Mouse (Mus musculus) lung, embryonic 14.5 days (tissue): ENCODE data around the gene Rora. TPM values are rescaled to one million over a fixed set of nuclear protein-coding genes. Genes with fewer than 3 reads are reported as not detected.

Source experiments
- ATAC-seq: fragments of 200-750 bp; cut with Nextera tagmentation; 2 replicates; pipeline ENCODE4 v1.8.0; 2017; ENCODE audit warnings: mild to moderate bottlenecking, moderate TSS enrichment, moderate library complexity; ENCODE audit not compliant: insufficient read depth
- DNase-seq: peaks from one replicate; pipeline ENCODE4 v3.0.0-alpha.2; 2015
- H3K27ac ChIP-seq: fragments of 300-500 bp; sonication (generic); 2 replicates; pipeline ENCODE4 v1.5.1; 2014; ENCODE audit warnings: low read depth, mild to moderate bottlenecking, moderate library complexity
- H3K27me3 ChIP-seq: fragments of 300-500 bp; sonication (generic); 2 replicates; pipeline ENCODE4 v1.6.1; 2014; ENCODE audit warnings: low read length, control low read depth; ENCODE audit not compliant: insufficient read depth
- H3K36me3 ChIP-seq: fragments of 300-500 bp; sonication (generic); 2 replicates; pipeline ENCODE4 v1.6.1; 2014; ENCODE audit warnings: control low read depth; ENCODE audit not compliant: insufficient read depth
- H3K4me1 ChIP-seq: fragments of 300-500 bp; sonication (generic); 2 replicates; pipeline ENCODE4 v1.6.1; 2014; ENCODE audit warnings: antibody characterized with exemption, control low read depth; ENCODE audit not compliant: insufficient read depth
- H3K4me2 ChIP-seq: fragments of 300-500 bp; sonication (generic); 2 replicates; pipeline ENCODE4 v1.6.1; 2014; ENCODE audit warnings: mild to moderate bottlenecking
- H3K4me3 ChIP-seq: fragments of 300-500 bp; sonication (generic); 2 replicates; pipeline ENCODE4 v1.5.1; 2014; ENCODE audit warnings: low read depth, low read length
- H3K9ac ChIP-seq: fragments of 300-500 bp; sonication (generic); 2 replicates; pipeline ENCODE4 v1.6.1; 2014
- H3K9me3 ChIP-seq: fragments of 300-500 bp; sonication (generic); 2 replicates; pipeline ENCODE4 v1.6.1; 2016; ENCODE audit warnings: low read depth, low read length, control low read depth
- CTCF ChIP-seq: IDR thresholded peaks from 2 replicates; pipeline ENCODE4 v1.5.1; 2016; ENCODE audit warnings: antibody characterized with exemption, low read depth
- WGBS: fragments of 180-500 bp; shearing (Covaris S2); extraction: QIAGEN DNeasy Blood & Tissue Kit; methylation state at CpG from one replicate; pipeline ENCODE4 v1.1.7; 2014; 5-methylcytosine and 5-hydroxymethylcytosine counted together
- polyA plus RNA-seq: library from polyadenylated mRNA; unstranded; fragments of >200 nt; fragmentation: Nextera tagmentation; extraction: Ambion mirVana; gene quantifications from 2 replicates; pipeline ENCODE4 v1.2.1, GENCODE M21; 2014

The Rora gene
- polyA plus RNA-seq, 1 experiment from 2014 or later, result 5.9 TPM

DNA sequence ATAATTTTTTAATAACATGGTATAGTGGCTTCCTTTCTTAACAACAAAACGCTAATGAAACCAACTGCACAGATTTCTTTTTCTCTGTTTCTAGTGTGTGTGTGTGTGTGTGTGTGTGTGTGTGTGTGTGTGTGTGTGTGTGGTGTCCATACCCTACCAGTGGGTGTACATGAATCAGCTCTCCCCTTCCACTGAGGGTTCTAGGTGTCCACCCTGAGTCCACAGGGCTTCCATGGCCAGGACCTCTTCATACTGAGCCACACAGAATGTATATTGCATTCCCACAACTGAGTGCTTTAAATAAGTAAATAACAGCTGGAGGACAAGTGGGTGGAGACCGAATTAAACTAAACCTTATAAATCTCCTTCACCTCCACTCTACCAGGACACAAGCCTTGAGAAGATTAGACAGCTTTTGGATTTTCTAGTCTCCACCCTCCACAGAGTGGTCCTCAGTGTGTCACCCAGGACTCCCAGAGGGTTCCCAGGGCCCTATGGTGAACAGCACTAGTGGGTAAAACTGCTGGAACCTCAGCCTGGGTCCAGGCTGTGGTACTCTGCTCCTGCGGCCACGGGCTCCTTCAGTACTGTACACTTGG lies 649.9 kb downstream of the Rora start:
- Histone ChIP-seq H3K4me1 (0 out of 2 replicates have a peak, but pooled peaks cover 7% of the 10 kb centered on the region), H3K36me3 (no peaks in the 10 kb centered on the region), H3K9ac (no peak overlapping the region), H3K27ac (no peak overlapping the region), H3K4me2 (no peak overlapping the region), H3K9me3 (no peaks in the 10 kb centered on the region), H3K27me3 (no peaks in the 10 kb centered on the region), H3K4me3 (no peak overlapping the region)
- ATAC-seq (no peak), DNase-seq (no peak)
- 71% methylated on average over 4 of the region's 4 CpGs for WGBS
- TF ChIP-seq CTCF, result no peak

DNA sequence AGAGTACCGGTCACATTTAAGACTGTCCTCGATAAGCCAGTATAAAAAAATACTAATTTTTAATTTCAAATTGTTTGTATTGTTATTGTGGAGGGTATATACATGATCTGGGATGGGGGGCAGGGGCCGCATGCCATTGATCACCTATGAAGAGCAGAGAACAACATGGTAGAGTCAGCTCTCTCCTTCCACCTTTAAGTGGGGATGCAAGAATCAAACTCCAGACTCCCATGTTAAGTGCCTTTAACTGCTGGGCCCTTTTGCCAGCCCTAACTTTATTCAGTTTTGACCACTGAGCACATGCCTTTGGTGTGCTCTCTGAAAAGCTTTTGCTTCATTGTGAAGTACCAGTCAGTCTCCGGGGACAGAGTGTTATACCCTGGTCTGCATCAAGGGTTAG lies 650.4 kb downstream of the Rora start:
- 0 out of 2 replicates have a peak, but pooled peaks cover 7% of the 10 kb centered on the region for H3K4me1 ChIP-seq
- no peak overlapping the region for H3K27ac ChIP-seq
- H3K9ac ChIP-seq, result no peak overlapping the region
- H3K9me3 ChIP-seq, result no peaks in the 10 kb centered on the region
- TF ChIP-seq CTCF, result no peak
- no peak overlapping the region for H3K4me2 ChIP-seq
- no peak for DNase-seq
- H3K27me3 ChIP-seq, result no peaks in the 10 kb centered on the region
- no peaks in the 10 kb centered on the region for H3K36me3 ChIP-seq
- no peak overlapping the region for H3K4me3 ChIP-seq
- no peak for ATAC-seq
- WGBS, result 93% methylated on average over 4 of the region's 4 CpGs

DNA sequence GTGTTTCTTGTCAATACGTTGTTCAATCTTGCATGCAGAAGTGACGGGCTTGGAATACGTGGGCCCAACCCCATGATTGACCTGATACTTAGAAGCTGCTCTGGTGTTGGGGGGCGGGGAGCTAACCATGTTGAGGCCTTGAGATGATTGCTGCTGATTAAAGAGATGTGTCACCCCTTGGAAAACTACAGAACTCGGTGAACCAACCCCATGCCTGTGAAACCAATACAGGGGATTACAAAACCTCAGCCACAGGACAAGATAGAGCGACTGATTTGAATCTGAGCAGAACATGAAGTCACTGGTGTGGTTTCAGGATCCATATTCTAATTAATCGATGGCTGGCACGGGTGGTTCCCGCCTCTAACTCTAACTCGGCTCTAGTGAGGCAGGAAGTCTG lies 650.9 kb downstream of the Rora start:
- Histone ChIP-seq H3K27me3 (no peaks in the 10 kb centered on the region), H3K4me1 (0 out of 2 replicates have a peak, but pooled peaks cover 7% of the 10 kb centered on the region), H3K4me3 (no peak overlapping the region), H3K4me2 (no peak overlapping the region), H3K27ac (no peak overlapping the region), H3K9me3 (no peaks in the 10 kb centered on the region), H3K36me3 (no peaks in the 10 kb centered on the region), H3K9ac (no peak overlapping the region)
- 69% methylated on average over 10 of the region's 10 CpGs for WGBS
- no peak for TF ChIP-seq CTCF
- ATAC-seq (no peak), DNase-seq (no peak)

DNA sequence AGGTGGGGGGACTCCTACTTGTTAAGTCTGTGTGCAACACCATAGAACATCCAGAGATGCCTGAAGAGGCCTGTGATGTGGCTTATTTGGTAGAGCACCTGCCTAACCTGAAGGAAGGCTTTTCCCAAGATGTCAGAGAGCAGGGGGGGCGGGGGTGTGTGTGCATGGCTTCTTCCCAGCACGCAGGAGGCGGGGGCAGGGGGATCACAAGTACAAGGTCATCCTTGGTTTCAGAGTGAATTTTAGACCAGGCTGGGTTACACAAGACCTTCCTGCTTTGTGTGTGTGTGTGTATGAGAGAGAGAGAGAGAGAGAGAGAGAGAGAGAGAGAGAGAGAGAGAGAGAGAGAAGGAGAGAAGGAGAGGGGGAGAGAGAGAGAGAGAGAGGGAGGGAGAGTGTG lies 651.4 kb downstream of the Rora start:
- Histone ChIP-seq H3K4me2 (no peak overlapping the region), H3K4me1 (0 out of 2 replicates have a peak, but pooled peaks cover 7% of the 10 kb centered on the region), H3K27ac (no peak overlapping the region), H3K27me3 (no peaks in the 10 kb centered on the region), H3K36me3 (no peaks in the 10 kb centered on the region), H3K9me3 (no peaks in the 10 kb centered on the region), H3K9ac (no peak overlapping the region), H3K4me3 (no peak overlapping the region)
- ATAC-seq (no peak), DNase-seq (no peak)
- 54% methylated on average over 3 of the region's 3 CpGs for WGBS
- no peak for TF ChIP-seq CTCF

DNA sequence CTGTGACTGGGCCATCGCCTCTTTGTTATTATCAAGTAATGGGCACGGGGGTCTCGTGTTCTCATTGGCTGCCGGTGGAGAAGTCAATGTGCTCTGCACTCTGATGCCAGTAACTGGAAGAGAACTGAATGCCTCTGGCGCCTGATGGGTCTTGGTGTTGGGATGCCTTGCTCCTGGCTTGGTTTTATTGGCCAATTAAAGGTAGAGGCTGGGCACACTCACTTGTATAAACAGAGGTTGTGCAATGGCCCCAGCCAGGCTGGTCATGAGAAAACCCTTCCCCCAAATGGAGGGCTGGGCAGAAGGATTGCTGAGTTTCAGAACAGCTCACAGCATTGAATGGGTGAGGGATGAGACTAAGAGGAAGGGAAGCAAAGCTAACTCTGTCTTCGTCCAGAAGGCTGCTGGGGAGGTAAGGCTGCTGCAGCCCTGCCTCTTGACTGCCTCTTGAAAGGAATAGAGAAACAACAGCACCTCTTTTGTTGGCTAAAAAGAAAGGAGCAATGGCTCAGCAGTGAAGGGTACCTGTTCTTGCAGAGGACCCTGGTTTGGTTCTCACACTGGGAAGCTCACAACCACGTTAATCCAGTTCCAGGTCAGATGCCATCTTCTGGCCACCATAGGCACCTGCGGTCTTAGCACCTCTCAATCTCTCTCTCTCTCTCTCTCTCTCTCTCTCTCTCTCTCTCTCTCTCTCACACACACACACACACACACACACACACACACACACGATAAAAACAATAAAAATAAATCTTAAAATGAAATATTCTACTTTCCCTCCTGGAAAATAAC lies 653.3 kb downstream of the Rora start:
- no peak for DNase-seq
- Histone ChIP-seq H3K27ac (no peak overlapping the region), H3K36me3 (no peaks in the 10 kb centered on the region), H3K4me1 (0 out of 2 replicates have a peak, but pooled peaks cover 2% of the 10 kb centered on the region), H3K27me3 (no peaks in the 10 kb centered on the region), H3K4me2 (no peak overlapping the region), H3K9ac (no peak overlapping the region), H3K4me3 (no peak overlapping the region), H3K9me3 (no peaks in the 10 kb centered on the region)
- TF ChIP-seq CTCF, result peak; percentile 14; the same call in 1 of the 2 replicates
- no peak for ATAC-seq
- 78% methylated on average over 9 of the region's 9 CpGs for WGBS

DNA sequence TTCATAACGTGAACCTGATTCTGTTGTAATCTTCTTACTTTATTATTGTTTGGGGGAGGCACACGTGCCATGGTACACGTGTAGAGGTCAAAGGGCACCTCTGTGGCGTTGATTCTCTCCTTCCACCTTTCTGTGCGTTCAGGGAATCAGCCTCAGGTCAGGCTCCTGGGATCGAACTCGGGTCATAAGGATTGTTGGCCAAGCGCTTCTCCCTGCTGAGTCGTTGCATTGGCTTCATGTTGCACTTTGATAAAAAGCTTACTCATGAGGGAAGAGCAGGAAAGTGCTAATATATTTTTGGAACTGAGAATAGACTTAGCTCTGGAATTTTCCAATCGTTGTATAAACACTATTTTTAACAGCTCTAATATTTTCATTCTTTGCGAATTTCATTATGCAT lies 654.4 kb downstream of the Rora start:
- H3K27me3 ChIP-seq, result no peaks in the 10 kb centered on the region
- TF ChIP-seq CTCF, result no peak

DNA sequence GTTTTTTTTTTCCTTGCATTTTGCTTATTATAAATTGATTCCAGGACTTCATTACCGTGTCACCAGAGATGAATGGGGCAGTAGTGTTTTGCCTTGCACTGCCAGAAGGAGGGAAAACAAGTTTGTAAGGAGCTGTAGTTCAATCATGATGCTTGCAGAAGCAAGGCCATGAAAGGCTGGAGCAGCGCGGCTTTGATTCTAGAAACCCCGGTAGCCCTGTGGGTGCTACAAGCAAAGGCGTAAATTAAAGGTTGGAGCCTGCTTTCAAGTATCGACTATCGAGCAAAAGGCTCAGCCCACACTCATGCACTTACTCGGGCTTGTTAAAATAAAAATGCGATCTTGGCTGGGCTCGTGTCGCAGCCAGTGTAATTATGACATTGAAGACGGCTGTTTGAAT lies 656.9 kb downstream of the Rora start:
- no peak for TF ChIP-seq CTCF
- Histone ChIP-seq H3K27ac (no peak overlapping the region), H3K4me2 (no peak overlapping the region), H3K4me3 (no peak overlapping the region), H3K27me3 (no peaks in the 10 kb centered on the region), H3K4me1 (no peaks in the 10 kb centered on the region), H3K9ac (no peak overlapping the region), H3K36me3 (no peaks in the 10 kb centered on the region), H3K9me3 (no peaks in the 10 kb centered on the region)
- 35% methylated on average over 12 of the region's 12 CpGs for WGBS
- DNase-seq (no peak), ATAC-seq (no peak)

More for the DNA sequence above, 654.4 kb downstream of the Rora start:
- WGBS, result 76% methylated on average over 11 of the region's 11 CpGs
- no peaks in the 10 kb centered on the region for H3K36me3 ChIP-seq
- no peak overlapping the region for H3K4me3 ChIP-seq
- H3K4me1 ChIP-seq, result no peaks in the 10 kb centered on the region
- no peak for ATAC-seq
- H3K9ac ChIP-seq, result no peak overlapping the region
- H3K9me3 ChIP-seq, result no peaks in the 10 kb centered on the region
- DNase-seq, result no peak
- H3K4me2 ChIP-seq, result no peak overlapping the region
- H3K27ac ChIP-seq, result no peak overlapping the region
